In genomic region chr7:25385259-25385658, GRCm38 (mm10) we compare ENCODE assay signal across 20 mouse cellular contexts. TPM values are rescaled to one million over a fixed set of nuclear protein-coding genes. Genes with fewer than 3 reads are reported as not detected.
DNase-seq lines count a peak whose midpoint lies in the region; ATAC-seq lines count a peak whose summit lies in the region.
"Had no signal": no experiment of that assay in that cellular context is flagged by ENCODE, and none has a peak within 500 bp of the region (broad histone marks: within the 10 kb centered on the region; RNA-seq: fewer than 3 reads in every experiment).

No protein-coding gene starts in this region.

- no peak overlapping the region for H3K4me2 ChIP-seq in heart, embryonic 16.5 days (ENCODE audit: low read depth, low read length)
- no peak overlapping the region for H3K4me2 ChIP-seq in heart, embryonic 12.5 days
- H3K4me2 ChIP-seq in lung, embryonic 16.5 days (ENCODE audit: low read depth, low read length) = no peak overlapping the region
- no peak overlapping the region for H3K4me2 ChIP-seq in stomach, embryonic 15.5 days
- H3K4me2 ChIP-seq: forebrain, embryonic 12.5 days; heart, embryonic 11.5 days; hindbrain, embryonic 15.5 days; limb, embryonic 15.5 days had no signal

- peak overlapping the region; percentile 35; the same call in 1 of the 2 replicates for H3K9ac ChIP-seq in heart, embryonic 16.5 days (ENCODE audit: low read length)
- no peak overlapping the region for H3K9ac ChIP-seq in heart, embryonic 12.5 days
- 0 out of 2 replicates have a peak overlapping the region, but pooled peaks have one; percentile 54 for H3K9ac ChIP-seq in lung, embryonic 16.5 days (ENCODE audit: low read length)
- H3K9ac ChIP-seq in stomach, embryonic 15.5 days = no peak overlapping the region
- H3K9ac ChIP-seq: forebrain, embryonic 12.5 days; hindbrain, embryonic 15.5 days; limb, embryonic 15.5 days had no signal

- DNase-seq in cerebellum, adult 11 months = peak; percentile 9
- no peak for DNase-seq in cerebellum, adult 8-10 months
- DNase-seq in lung, postnatal 14 days = no peak
- DNase-seq in urinary bladder, postnatal 10 days (ENCODE audit: low spot score) = no peak
- DNase-seq: embryo, embryonic 11 days; kidney, adult 11 months; kidney, postnatal 14 days; thymus, adult 18-20 months had no signal

- H3K9me3 ChIP-seq in heart, embryonic 16.5 days (replicated peaks; ENCODE audit: control insufficient read depth, low read length) = no peaks in the 10 kb centered on the region
- H3K9me3 ChIP-seq in heart, embryonic 12.5 days (replicated peaks) = no peaks in the 10 kb centered on the region
- no peaks in the 10 kb centered on the region for H3K9me3 ChIP-seq in lung, embryonic 16.5 days (ENCODE audit: control insufficient read depth, low read length)
- no peaks in the 10 kb centered on the region for H3K9me3 ChIP-seq in stomach, embryonic 15.5 days
- H3K9me3 ChIP-seq: forebrain, embryonic 12.5 days; hindbrain, embryonic 15.5 days; limb, embryonic 15.5 days had no signal

- ATAC-seq in heart, embryonic 16.5 days (replicated peaks; ENCODE audit: extremely low read depth, insufficient read depth, low FRiP score) = no peak
- no peak for ATAC-seq in heart, embryonic 12.5 days (ENCODE audit: insufficient number of reproducible peaks, low FRiP score)
- ATAC-seq in lung, embryonic 16.5 days (ENCODE audit: low read depth) = no peak
- ATAC-seq in stomach, embryonic 15.5 days (ENCODE audit: insufficient read depth, low FRiP score, low read depth) = no peak

- no peak overlapping the region for H3K4me3 ChIP-seq in heart, embryonic 16.5 days (ENCODE audit: low read length)
- no peak overlapping the region for H3K4me3 ChIP-seq in heart, embryonic 12.5 days
- H3K4me3 ChIP-seq in lung, embryonic 16.5 days (ENCODE audit: low read length) = no peak overlapping the region
- no peak overlapping the region for H3K4me3 ChIP-seq in stomach, embryonic 15.5 days (replicated peaks)
- H3K4me3 ChIP-seq: forebrain, embryonic 12.5 days; hindbrain, embryonic 15.5 days; limb, embryonic 15.5 days had no signal

- H3K27me3 ChIP-seq in heart, embryonic 16.5 days (ENCODE audit: control insufficient read depth, insufficient read depth, low read length) = no peaks in the 10 kb centered on the region
- H3K27me3 ChIP-seq in heart, embryonic 12.5 days (replicated peaks) = no peaks in the 10 kb centered on the region
- no peaks in the 10 kb centered on the region for H3K27me3 ChIP-seq in lung, embryonic 16.5 days (ENCODE audit: control insufficient read depth, insufficient read depth, low read depth, low read length)
- H3K27me3 ChIP-seq in stomach, embryonic 15.5 days (replicated peaks) = no peaks in the 10 kb centered on the region
- H3K27me3 ChIP-seq: CH12.LX; limb, embryonic 15.5 days had no signal

- peak overlapping the region; percentile 90 for H3K27ac ChIP-seq in heart, embryonic 16.5 days (ENCODE audit: low read length)
- H3K27ac ChIP-seq in heart, embryonic 12.5 days (ENCODE audit: poor library complexity, severe bottlenecking) = no peak overlapping the region
- H3K27ac ChIP-seq in lung, embryonic 16.5 days (ENCODE audit: low read length) = peak overlapping the region; percentile 84; the same call in 1 of the 2 replicates
- 0 out of 2 replicates have a peak overlapping the region, but pooled peaks have one; percentile 68 for H3K27ac ChIP-seq in stomach, embryonic 15.5 days
- H3K27ac ChIP-seq: forebrain, embryonic 12.5 days; limb, embryonic 15.5 days had no signal

- peaks cover 44% of the 10 kb centered on the region for H3K4me1 ChIP-seq in heart, embryonic 16.5 days (ENCODE audit: control insufficient read depth, insufficient read depth, low read length)
- peaks cover 31% of the 10 kb centered on the region for H3K4me1 ChIP-seq in heart, embryonic 12.5 days (replicated peaks)
- peaks cover 32% of the 10 kb centered on the region for H3K4me1 ChIP-seq in lung, embryonic 16.5 days (replicated peaks; ENCODE audit: control insufficient read depth, insufficient read depth, low read length)
- H3K4me1 ChIP-seq in stomach, embryonic 15.5 days = peaks cover 34% of the 10 kb centered on the region

- 88% methylated on average over 12 of the region's 12 CpGs for WGBS in heart, embryonic 16.5 days
- WGBS in heart, embryonic 12.5 days = 85% methylated on average over 12 of the region's 12 CpGs
- 87% methylated on average over 12 of the region's 12 CpGs for WGBS in lung, embryonic 16.5 days
- 91% methylated on average over 12 of the region's 12 CpGs for WGBS in stomach, embryonic 15.5 days

- H3K36me3 ChIP-seq in heart, embryonic 16.5 days (ENCODE audit: control insufficient read depth, insufficient read depth) = peaks cover 22% of the 10 kb centered on the region; the same call in 1 of the 2 replicates
- H3K36me3 ChIP-seq in heart, embryonic 12.5 days = peaks cover 52% of the 10 kb centered on the region
- peaks cover 17% of the 10 kb centered on the region for H3K36me3 ChIP-seq in lung, embryonic 16.5 days (ENCODE audit: control insufficient read depth, insufficient read depth, low read length)
- H3K36me3 ChIP-seq in stomach, embryonic 15.5 days = peaks cover 24% of the 10 kb centered on the region

RNA-seq across cellular contexts. Expression of gene Lipe, which starts 13.3 kb away (rescaled TPM):
- polyA plus RNA-seq in heart, embryonic 16.5 days (2015; fragmentation: Nextera tagmentation; extraction: Ambion mirVana) = 8.3 and 8.6 TPM in 2 replicates
- 4.1 and 5.9 TPM in 2 replicates for polyA plus RNA-seq in heart, embryonic 12.5 days (2016; fragmentation: Nextera tagmentation; extraction: Ambion mirVana)
- 9.4 and 11.4 TPM in 2 replicates for polyA plus RNA-seq in lung, embryonic 16.5 days (2015; fragmentation: Nextera tagmentation; extraction: Ambion mirVana)
- 8.3 and 8.4 TPM in 2 replicates for polyA plus RNA-seq in stomach, embryonic 15.5 days (2015; fragmentation: Nextera tagmentation; extraction: Ambion mirVana)

RNA-seq across cellular contexts. Expression of gene Cnfn, which starts 15.7 kb away (rescaled TPM):
- polyA plus RNA-seq in heart, embryonic 16.5 days (2015; fragmentation: Nextera tagmentation; extraction: Ambion mirVana) = 0.74 and 0.87 TPM in 2 replicates
- polyA plus RNA-seq in heart, embryonic 12.5 days (2016; fragmentation: Nextera tagmentation; extraction: Ambion mirVana) = not detected in 2 replicates
- polyA plus RNA-seq in lung, embryonic 16.5 days (2015; fragmentation: Nextera tagmentation; extraction: Ambion mirVana) = 0.33 and 2.9 TPM in 2 replicates
- polyA plus RNA-seq in stomach, embryonic 15.5 days (2015; fragmentation: Nextera tagmentation; extraction: Ambion mirVana) = 107 and 419 TPM in 2 replicates
- polyA plus RNA-seq: cerebellum, adult 2 months; forebrain, embryonic 12.5 days; heart, embryonic 11.5 days; hindbrain, embryonic 15.5 days; midbrain, postnatal 0 days; neural tube, embryonic 11.5 days had no signal

RNA-seq across cellular contexts. Expression of gene Cxcl17, which starts 27.4 kb away (rescaled TPM):
- 0.38 and 0.41 TPM in 2 replicates for polyA plus RNA-seq in heart, embryonic 16.5 days (2015; fragmentation: Nextera tagmentation; extraction: Ambion mirVana)
- not detected in 2 replicates for polyA plus RNA-seq in heart, embryonic 12.5 days (2016; fragmentation: Nextera tagmentation; extraction: Ambion mirVana)
- 0.49 TPM in 1 of 2 replicates, not detected in the other for polyA plus RNA-seq in lung, embryonic 16.5 days (2015; fragmentation: Nextera tagmentation; extraction: Ambion mirVana)
- polyA plus RNA-seq in stomach, embryonic 15.5 days (2015; fragmentation: Nextera tagmentation; extraction: Ambion mirVana) = 0.36 and 0.42 TPM in 2 replicates
- polyA plus RNA-seq: cerebellum, adult 2 months; heart, embryonic 11.5 days; neural tube, embryonic 11.5 days had no signal

Comparison
In these comparisons a context has a peak if more than half of its experiments do, and no peak if none do; other contexts are left out.
1. H3K9ac ChIP-seq: peak in heart, embryonic 16.5 days (single experiment) and lung, embryonic 16.5 days (single experiment); none in heart, embryonic 12.5 days (single experiment) and stomach, embryonic 15.5 days (single experiment).
2. RNA of gene Cnfn, which starts 15.7 kb away (polyA plus RNA-seq): 107 to 419 TPM in stomach, embryonic 15.5 days; 0.74 to 0.87 TPM in heart, embryonic 16.5 days, 0.33 to 2.9 TPM in lung, embryonic 16.5 days and not detected in heart, embryonic 12.5 days; every median in the first group is over 10 times any median in the second.